Mouse (Mus musculus) midbrain, embryonic 14.5 days (tissue): ENCODE measurements around the gene Heatr5b. TPM values are rescaled to one million over a fixed set of nuclear protein-coding genes. Genes with fewer than 3 reads are reported as not detected.

ENCODE experiments used
- polyA plus RNA-seq: library from polyadenylated mRNA; unstranded; fragments of >200 nt; fragmentation: Nextera tagmentation; extraction: Ambion mirVana; gene quantifications from 2 replicates; pipeline ENCODE4 v1.2.1, GENCODE M21; 2014

Gene Heatr5b
- polyA plus RNA-seq, 1 experiment from 2014 or later: 21.1 TPM

Other genes with a start within 250 kb of the Heatr5b start
- 6.2 and 8.2 TPM in 2 replicates for gene Strn, start 98.2 kb downstream of the Heatr5b start, polyA plus RNA-seq
- 44.3 and 52.5 TPM in 2 replicates for gene Gpatch11, start 203 bp upstream of the Heatr5b start, polyA plus RNA-seq
- 2.6 and 5.0 TPM in 2 replicates for gene Eif2ak2, start 47.2 kb upstream of the Heatr5b start, polyA plus RNA-seq
- not detected in 2 replicates for gene Sult6b1, start 71.6 kb upstream of the Heatr5b start, polyA plus RNA-seq
- gene Cebpzos, start 81.1 kb upstream of the Heatr5b start, polyA plus RNA-seq: 116 TPM in 2 replicates
- gene Cebpz, start 101.7 kb upstream of the Heatr5b start, polyA plus RNA-seq: 48.8 and 53.4 TPM in 2 replicates
- 54.3 and 58.9 TPM in 2 replicates for gene Ndufaf7, start 101.8 kb upstream of the Heatr5b start, polyA plus RNA-seq
- gene Prkd3, start 185.5 kb upstream of the Heatr5b start, polyA plus RNA-seq: 9.1 and 19.7 TPM in 2 replicates
- 21.1 and 26.1 TPM in 2 replicates for gene Qpct, start 216.5 kb upstream of the Heatr5b start, polyA plus RNA-seq